Mouse (Mus musculus) stomach, postnatal 0 days (tissue): Measurements from ENCODE around the gene Zmiz1. TPM values are rescaled to one million over a fixed set of nuclear protein-coding genes. Genes with fewer than 3 reads are reported as not detected.

Experiments used
- ATAC-seq: fragments of 200-750 bp; cut with Nextera tagmentation; 2 replicates; pipeline ENCODE4 v1.8.0; 2017; ENCODE audit not compliant: low FRiP score, low TSS enrichment
- DNase-seq: peaks from one replicate; pipeline ENCODE4 v3.0.0-alpha.2; 2016; ENCODE audit warnings: low spot score
- H3K27ac ChIP-seq: fragments of 300-500 bp; sonication (generic); replicated peaks from 2 replicates; pipeline ENCODE4 v1.5.1; 2014; ENCODE audit warnings: mild to moderate bottlenecking, control low read depth
- H3K27me3 ChIP-seq: fragments of 300-500 bp; sonication (generic); 2 replicates; pipeline ENCODE4 v1.6.1; 2014; ENCODE audit warnings: low read length; ENCODE audit not compliant: control insufficient read depth, insufficient read depth
- H3K36me3 ChIP-seq: fragments of 300-500 bp; sonication (generic); 2 replicates; pipeline ENCODE4 v1.6.1; 2014; ENCODE audit warnings: low read length, mixed read lengths; ENCODE audit not compliant: control insufficient read depth, insufficient read depth
- H3K4me1 ChIP-seq: fragments of 300-500 bp; sonication (generic); replicated peaks from 2 replicates; pipeline ENCODE4 v1.6.1; 2014; ENCODE audit warnings: antibody characterized with exemption; ENCODE audit not compliant: control insufficient read depth, insufficient read depth
- H3K4me2 ChIP-seq: fragments of 300-500 bp; sonication (generic); replicated peaks from 2 replicates; pipeline ENCODE4 v1.6.1; 2014; ENCODE audit warnings: low read depth, mild to moderate bottlenecking, control low read depth, moderate library complexity
- H3K4me3 ChIP-seq: fragments of 300-500 bp; sonication (generic); 2 replicates; pipeline ENCODE4 v1.5.1; 2014; ENCODE audit warnings: low read depth, low read length, control low read depth
- H3K9ac ChIP-seq: fragments of 300-500 bp; sonication (generic); 2 replicates; pipeline ENCODE4 v1.6.1; 2014; ENCODE audit warnings: mild to moderate bottlenecking, low read length, control low read depth, mixed read lengths
- H3K9me3 ChIP-seq: fragments of 300-500 bp; sonication (generic); 2 replicates; pipeline ENCODE4 v1.6.1; 2016; ENCODE audit warnings: low read length; ENCODE audit not compliant: control insufficient read depth
- CTCF ChIP-seq: IDR thresholded peaks from 2 replicates; pipeline ENCODE4 v1.5.1; 2016; ENCODE audit warnings: antibody characterized with exemption, low read depth, mild to moderate bottlenecking, moderate library complexity
- EP300 ChIP-seq: optimal IDR thresholded peaks from 2 replicates; pipeline ENCODE3; 2016; ENCODE audit warnings: antibody characterized with exemption
- WGBS: fragments of 180-500 bp; shearing (Covaris S2); extraction: QIAGEN DNeasy Blood & Tissue Kit; methylation state at CpG from one replicate; pipeline ENCODE4 v1.1.7; 2014; 5-methylcytosine and 5-hydroxymethylcytosine counted together
- polyA plus RNA-seq: library from polyadenylated mRNA; unstranded; fragments of >200 nt; fragmentation: Nextera tagmentation; extraction: Ambion mirVana; gene quantifications from 2 replicates; pipeline ENCODE4 v1.2.1, GENCODE M21; 2015

The Zmiz1 gene
- polyA plus RNA-seq, 1 experiment from 2014 or later: 13.0 TPM

- Histone ChIP-seq H3K4me1 (peaks cover 25% of the 10 kb centered on the region), H3K27ac (peak overlapping the region; percentile 89), H3K9ac (no peak overlapping the region; the same call in 1 of the 2 replicates), H3K9me3 (no peaks in the 10 kb centered on the region), H3K27me3 (no peaks in the 10 kb centered on the region), H3K4me2 (peak overlapping the region; percentile 100), H3K4me3 (peak overlapping the region; percentile 71), H3K36me3 (no peaks in the 10 kb centered on the region)
- DNase-seq (no peak), ATAC-seq (no peak)
- TF ChIP-seq CTCF: no peak
- 48% methylated on average over 4 of the region's 4 CpGs for WGBS
Measured at GRCm38 (mm10) chr14:25608618-25609017, 149.6 kb downstream of the Zmiz1 start.

GRCm38 (mm10) chr14:25609355-25609754 lies 150.4 kb downstream of the Zmiz1 start:
- TF ChIP-seq EP300 (no peak), CTCF (no peak)
- no peak for DNase-seq
- no peak overlapping the region for H3K9ac ChIP-seq
- no peaks in the 10 kb centered on the region for H3K9me3 ChIP-seq
- H3K4me2 ChIP-seq: no peak overlapping the region
- H3K4me1 ChIP-seq: peaks cover 25% of the 10 kb centered on the region
- no peaks in the 10 kb centered on the region for H3K36me3 ChIP-seq
- H3K27me3 ChIP-seq: no peaks in the 10 kb centered on the region
- H3K4me3 ChIP-seq: no peak overlapping the region
- H3K27ac ChIP-seq: no peak overlapping the region
- WGBS: 63% methylated on average over 7 of the region's 7 CpGs
- no peak for ATAC-seq

DNA sequence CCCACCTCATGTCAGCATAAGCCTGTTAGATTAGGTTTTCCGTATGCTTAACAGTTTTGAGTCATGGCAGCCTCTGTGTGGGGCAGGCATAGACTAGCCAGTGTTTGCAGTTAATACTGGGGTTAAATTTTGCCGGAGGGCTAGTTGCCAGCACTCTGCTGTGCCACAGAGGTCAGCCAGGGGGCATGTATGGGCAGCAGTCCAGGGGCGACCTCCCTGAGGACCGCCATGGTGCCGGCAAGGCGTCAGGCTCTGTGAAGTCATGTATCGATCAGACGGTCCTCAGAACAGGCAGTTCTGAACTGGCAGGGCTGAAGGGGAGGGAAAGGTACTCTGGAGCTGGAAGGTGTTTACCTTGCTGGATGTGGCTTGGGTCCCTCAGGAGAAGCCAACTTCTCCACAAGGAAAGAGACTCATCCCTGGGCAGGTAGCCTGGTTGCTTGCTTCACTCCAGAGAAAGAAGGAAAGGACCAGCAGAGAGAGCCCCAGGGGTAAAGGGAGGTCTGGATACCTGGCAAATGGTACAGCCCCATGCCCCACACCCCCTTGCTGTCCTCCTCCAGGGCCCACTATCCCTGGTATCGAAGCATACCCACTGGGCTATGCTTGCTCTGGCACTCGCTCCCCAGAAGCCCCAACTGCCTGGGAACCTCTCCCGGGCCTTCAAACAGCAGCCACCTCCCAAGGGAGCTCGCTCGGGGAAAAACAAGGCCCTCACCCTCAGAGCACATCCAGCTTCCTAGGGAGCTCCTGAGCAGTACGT lies 151.6 kb downstream of the Zmiz1 start:
- DNase-seq: no peak
- H3K4me3 ChIP-seq: no peak overlapping the region
- H3K4me2 ChIP-seq: 0 out of 2 replicates have a peak overlapping the region, but pooled peaks have one; percentile 11
- 0 out of 2 replicates have a peak overlapping the region, but pooled peaks have one; percentile 18 for H3K9ac ChIP-seq
- H3K27ac ChIP-seq: peak overlapping the region; percentile 30; the same call in 1 of the 2 replicates
- no peaks in the 10 kb centered on the region for H3K9me3 ChIP-seq
- H3K4me1 ChIP-seq: peaks cover 26% of the 10 kb centered on the region
- no peak for TF ChIP-seq EP300
- TF ChIP-seq CTCF: no peak
- H3K27me3 ChIP-seq: no peaks in the 10 kb centered on the region
- WGBS: 41% methylated on average over 14 of the region's 14 CpGs
- H3K36me3 ChIP-seq: 0 out of 2 replicates have a peak, but pooled peaks cover under 1% of the 10 kb centered on the region
- no peak for ATAC-seq

- ATAC-seq: no peak
- TF ChIP-seq CTCF (no peak), EP300 (no peak)
- Histone ChIP-seq H3K9ac (peak overlapping the region; percentile 31; the same call in 1 of the 2 replicates), H3K36me3 (0 out of 2 replicates have a peak, but pooled peaks cover 2% of the 10 kb centered on the region), H3K4me1 (peaks cover 26% of the 10 kb centered on the region), H3K27ac (0 out of 2 replicates have a peak overlapping the region, but pooled peaks have one; percentile 30), H3K9me3 (no peaks in the 10 kb centered on the region), H3K27me3 (no peaks in the 10 kb centered on the region), H3K4me3 (no peak overlapping the region), H3K4me2 (no peak overlapping the region)
- no peak for DNase-seq
- 48% methylated on average over 9 of the region's 9 CpGs for WGBS
Measured at GRCm38 (mm10) chr14:25611159-25611697, 152.2 kb downstream of the Zmiz1 start.

GRCm38 (mm10) chr14:25611815-25612698 lies 153.1 kb downstream of the Zmiz1 start:
- Histone ChIP-seq H3K9ac (peak overlapping the region; percentile 31; the same call in 1 of the 2 replicates), H3K4me2 (no peak overlapping the region), H3K27ac (no peak overlapping the region)

More at GRCm38 (mm10) chr14:25611815-25612698, 153.1 kb downstream of the Zmiz1 start:
- TF ChIP-seq EP300 (no peak), CTCF (no peak)
- H3K4me3 ChIP-seq: no peak overlapping the region
- H3K4me1 ChIP-seq: peaks cover 22% of the 10 kb centered on the region
- H3K36me3 ChIP-seq: peaks cover 4% of the 10 kb centered on the region; the same call in 1 of the 2 replicates
- H3K27me3 ChIP-seq: no peaks in the 10 kb centered on the region
- DNase-seq: no peak
- no peak for ATAC-seq
- H3K9me3 ChIP-seq: no peaks in the 10 kb centered on the region
- 51% methylated on average over 10 of the region's 10 CpGs for WGBS
